Mouse (Mus musculus): ENCODE results near the gene Amotl2.

DNA sequence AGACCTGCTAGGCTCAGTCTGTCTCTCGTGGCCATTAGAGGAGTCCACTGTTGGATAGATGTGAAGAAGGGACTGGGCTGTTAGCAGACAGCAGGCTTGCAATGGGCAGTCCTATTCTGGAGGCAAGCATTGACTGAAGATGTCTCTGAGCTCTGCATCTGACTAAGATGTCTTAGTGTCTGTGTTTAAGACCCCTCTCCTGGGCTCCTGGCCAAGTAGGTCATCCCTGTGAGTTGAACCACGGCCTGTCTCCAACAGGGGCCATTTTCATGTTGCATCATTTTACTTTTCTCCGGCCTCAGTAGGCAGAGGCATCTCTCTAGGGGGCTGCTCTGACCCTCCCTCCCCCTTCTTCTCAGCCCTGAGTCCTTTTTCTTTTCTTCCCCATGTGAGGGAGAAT, 52.8 kb downstream of the Amotl2 start:
- TF ChIP-seq EP300 (IDR thresholded peaks at IDR 0.05; ENCODE audit: insufficient read depth, low read depth, low read length) (no peak), CTCF (IDR thresholded peaks at IDR 0.05) (no peak)
